Mouse (Mus musculus): Measurements from ENCODE around the gene Zfp963.
"Not testable (repeated sequence)": the region's sequence is repeated elsewhere in the genome, so short reads cannot be mapped to it uniquely, and the experiment has no call there.

The Zfp963 gene

GRCm38 (mm10) chr8:69740763-69741162 is 9.0 kb downstream of the Zfp963 start:
- no peak for DNase-seq (ENCODE audit: low read depth)

- no peak for DNase-seq (ENCODE audit: low read depth)
Observed at GRCm38 (mm10) chr8:69735495-69735894, 14.3 kb downstream of the Zfp963 start.

GRCm38 (mm10) chr8:69717232-69717580 is 32.6 kb downstream of the Zfp963 start:
- no peak for DNase-seq (ENCODE audit: low read depth)

- DNase-seq (ENCODE audit: low read depth) = peak; percentile 90
Observed at GRCm38 (mm10) chr8:69716403-69717231, 33.2 kb downstream of the Zfp963 start.

GRCm38 (mm10) chr8:69715366-69715765 is 34.4 kb downstream of the Zfp963 start:
- DNase-seq (ENCODE audit: low read depth) = no peak

- no peak for DNase-seq (ENCODE audit: low read depth)
Observed at GRCm38 (mm10) chr8:69713516-69713915, 36.3 kb downstream of the Zfp963 start.

GRCm38 (mm10) chr8:69710624-69711023 is 39.1 kb downstream of the Zfp963 start, which contains the start of gene Zfp869:
Zfp869 (minus strand) TSS chr8:69710724.
- not testable (repeated sequence) for DNase-seq (ENCODE audit: low read depth)

- no peak for DNase-seq (ENCODE audit: low read depth)
Observed at GRCm38 (mm10) chr8:69701810-69702209, 48.0 kb downstream of the Zfp963 start.

Data from c-Kit-positive CD71-negative TER-119-negative erythroid progenitor cells, embryonic 14.5 days (primary cell).